Mouse (Mus musculus) liver, embryonic 11.5 days (tissue): ENCODE results near the gene Atp5b. TPM values are rescaled to one million over a fixed set of nuclear protein-coding genes. Genes with fewer than 3 reads are reported as not detected.

Source experiments
- ATAC-seq: fragments of 200-750 bp; cut with Nextera tagmentation; replicated peaks from 2 replicates; pipeline ENCODE4 v1.8.0; 2017; ENCODE audit warnings: moderate number of reproducible peaks, mild to moderate bottlenecking, moderate TSS enrichment, moderate library complexity; ENCODE audit not compliant: low FRiP score
- DNase-seq: peaks from one replicate; pipeline ENCODE4 v3.0.0-alpha.2; 2017; ENCODE audit warnings: low spot score
- H3K27ac ChIP-seq: fragments of 300-500 bp; sonication (generic); 2 replicates; pipeline ENCODE4 v1.5.1; 2014; ENCODE audit warnings: mild to moderate bottlenecking, low read depth, low read length, control low read depth
- H3K27me3 ChIP-seq: fragments of 300-500 bp; sonication (generic); replicated peaks from 2 replicates; pipeline ENCODE4 v1.6.1; 2014; ENCODE audit warnings: low read length, mixed read lengths; ENCODE audit not compliant: control insufficient read depth, insufficient read depth
- H3K36me3 ChIP-seq: fragments of 300-500 bp; sonication (generic); 2 replicates; pipeline ENCODE4 v1.6.1; 2014; ENCODE audit warnings: mild to moderate bottlenecking, low read length, moderate library complexity, mixed read lengths; ENCODE audit not compliant: control insufficient read depth, insufficient read depth
- H3K4me1 ChIP-seq: fragments of 300-500 bp; sonication (generic); replicated peaks from 2 replicates; pipeline ENCODE4 v1.6.1; 2014; ENCODE audit warnings: low read length, mixed read lengths; ENCODE audit not compliant: control insufficient read depth, insufficient read depth
- H3K4me2 ChIP-seq: fragments of 300-500 bp; sonication (generic); 2 replicates; pipeline ENCODE4 v1.6.1; 2014; ENCODE audit warnings: mild to moderate bottlenecking, control low read depth, moderate library complexity
- H3K4me3 ChIP-seq: fragments of 300-500 bp; sonication (generic); 2 replicates; pipeline ENCODE4 v1.5.1; 2014; ENCODE audit warnings: low read depth, low read length, control low read depth
- H3K9ac ChIP-seq: fragments of 300-500 bp; sonication (generic); 2 replicates; pipeline ENCODE4 v1.6.1; 2014; ENCODE audit warnings: low read depth, low read length, control low read depth
- H3K9me3 ChIP-seq: fragments of 300-500 bp; sonication (generic); 2 replicates; pipeline ENCODE4 v1.6.1; 2016; ENCODE audit warnings: low read length, inconsistent platforms, mixed read lengths; ENCODE audit not compliant: control insufficient read depth
- WGBS: fragments of 180-500 bp; shearing (Covaris S2); extraction: QIAGEN DNeasy Blood & Tissue Kit; methylation state at CpG from one replicate; pipeline ENCODE4 v1.1.7; 2014; 5-methylcytosine and 5-hydroxymethylcytosine counted together
- microRNA counts: library from miRNA; unstranded; fragments of <30 nt; microRNA quantifications from one replicate; lab custom pipeline; 2015
- microRNA-seq: library from miRNA; unstranded; fragments of <30 nt; microRNA quantifications from one replicate; pipeline ENCODE4, GENCODE M21; 2017; ENCODE audit warnings: borderline number of aligned reads
- polyA plus RNA-seq: library from polyadenylated mRNA; unstranded; fragments of >200 nt; fragmentation: Nextera tagmentation; extraction: Ambion mirVana; gene quantifications from 2 replicates; pipeline ENCODE4 v1.2.1, GENCODE M21; 2014

Gene Atp5b
- polyA plus RNA-seq, 1 experiment from 2014 or later = 2,564 TPM

GRCm38 (mm10) chr10:128128143-128128542, 45.1 kb downstream of the Atp5b start:
- no peak overlapping the region for H3K4me3 ChIP-seq
- no peak overlapping the region for H3K4me2 ChIP-seq
- no peaks in the 10 kb centered on the region for H3K27me3 ChIP-seq
- no peaks in the 10 kb centered on the region for H3K4me1 ChIP-seq
- no peaks in the 10 kb centered on the region for H3K9me3 ChIP-seq
- WGBS = 87% methylated on average over 8 of the region's 8 CpGs
- H3K27ac ChIP-seq = no peak overlapping the region
- H3K9ac ChIP-seq = no peak overlapping the region
- no peak for ATAC-seq
- no peak for DNase-seq
- H3K36me3 ChIP-seq = peaks cover 47% of the 10 kb centered on the region

DNA sequence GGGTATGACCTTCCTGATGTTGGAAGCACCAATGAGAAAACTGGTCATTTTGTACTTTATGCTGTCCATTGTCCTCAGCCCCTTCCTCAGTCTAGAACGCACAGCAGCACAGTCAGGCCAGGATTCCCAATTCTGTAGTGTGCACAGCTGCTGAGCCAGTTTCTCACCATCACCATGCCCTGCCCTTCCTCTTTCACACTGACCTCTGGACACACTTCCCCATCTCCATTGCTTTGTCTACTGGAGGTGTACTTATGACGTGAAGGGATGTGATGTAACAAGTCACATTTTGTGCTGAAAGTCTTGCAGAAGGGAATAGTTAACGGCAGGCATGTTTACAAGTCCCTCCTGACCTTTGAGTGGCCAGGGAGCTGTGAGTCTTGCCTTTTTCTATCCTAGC, 48.2 kb downstream of the Atp5b start:
- no peak overlapping the region for H3K9ac ChIP-seq
- ATAC-seq (no peak), DNase-seq (no peak)
- 68% methylated on average over 3 of the region's 3 CpGs for WGBS
- H3K9me3 ChIP-seq = no peaks in the 10 kb centered on the region
- no peak overlapping the region for H3K27ac ChIP-seq
- no peaks in the 10 kb centered on the region for H3K4me1 ChIP-seq
- H3K4me2 ChIP-seq = no peak overlapping the region
- no peak overlapping the region for H3K4me3 ChIP-seq
- H3K36me3 ChIP-seq = peaks cover 16% of the 10 kb centered on the region
- no peaks in the 10 kb centered on the region for H3K27me3 ChIP-seq

- DNase-seq (no peak), ATAC-seq (no peak)
- Histone ChIP-seq H3K36me3 (peaks cover 10% of the 10 kb centered on the region), H3K4me1 (no peaks in the 10 kb centered on the region), H3K9ac (no peak overlapping the region), H3K9me3 (no peaks in the 10 kb centered on the region), H3K27me3 (no peaks in the 10 kb centered on the region), H3K4me3 (no peak overlapping the region), H3K27ac (no peak overlapping the region; the same call in 1 of the 2 replicates), H3K4me2 (no peak overlapping the region)
Observed at GRCm38 (mm10) chr10:128131812-128132211, 48.7 kb downstream of the Atp5b start.

- H3K36me3 ChIP-seq = peaks cover 12% of the 10 kb centered on the region
- no peak overlapping the region for H3K4me3 ChIP-seq
- H3K9me3 ChIP-seq = no peaks in the 10 kb centered on the region
- DNase-seq (no peak), ATAC-seq (no peak)
- H3K27me3 ChIP-seq = no peaks in the 10 kb centered on the region
- H3K27ac ChIP-seq = no peak overlapping the region
- whole genome bisulfite sequencing = 72% methylated on average over 13 of the region's 13 CpGs
- H3K9ac ChIP-seq = no peak overlapping the region
- no peaks in the 10 kb centered on the region for H3K4me1 ChIP-seq
- H3K4me2 ChIP-seq = no peak overlapping the region
Observed at GRCm38 (mm10) chr10:128133650-128134332, 50.7 kb downstream of the Atp5b start.

GRCm38 (mm10) chr10:128135374-128135773, 52.3 kb downstream of the Atp5b start:
- DNase-seq (no peak), ATAC-seq (no peak)
- Histone ChIP-seq H3K27me3 (no peaks in the 10 kb centered on the region), H3K9ac (no peak overlapping the region), H3K4me2 (no peak overlapping the region), H3K36me3 (peaks cover 9% of the 10 kb centered on the region), H3K4me3 (no peak overlapping the region), H3K27ac (no peak overlapping the region), H3K9me3 (no peaks in the 10 kb centered on the region), H3K4me1 (no peaks in the 10 kb centered on the region)
- WGBS = 82% methylated on average over 6 of the region's 6 CpGs

MicroRNA genes within 50 kb of the gene (microRNA counts, 519-probe panel; counts per million panel counts)
- microRNA mmu-miR-677 (lab: Ali Mortazavi, UCI) = not detected

Small RNA genes within 50 kb of the gene (microRNA-seq; reads per million reads assigned to microRNA genes)
- gene Mir677 = 71.1 reads per million, percentile 46 among the genes with 10 or more reads in this experiment

Other genes starting within 250 kb of the Atp5b start
- gene Rdh19, start 233.3 kb upstream of the Atp5b start, polyA plus RNA-seq = not detected in 2 replicates
- gene Rdh16f2, start 216.8 kb upstream of the Atp5b start, polyA plus RNA-seq = not detected in 2 replicates
- gene Rdh7, start 194.5 kb upstream of the Atp5b start, polyA plus RNA-seq = 0.14 TPM in 1 of 2 replicates, not detected in the other
- gene Sdr9c7, start 184.8 kb upstream of the Atp5b start, polyA plus RNA-seq = not detected in 2 replicates
- not detected in 2 replicates for gene Hsd17b6, start 75.7 kb upstream of the Atp5b start, polyA plus RNA-seq
- gene Prim1, start 68.1 kb upstream of the Atp5b start, polyA plus RNA-seq = 106 and 112 TPM in 2 replicates
- 1,053 and 1,054 TPM in 2 replicates for gene Naca, start 47.7 kb upstream of the Atp5b start, polyA plus RNA-seq
- gene Ptges3, start 24.3 kb upstream of the Atp5b start, polyA plus RNA-seq = 527 and 567 TPM in 2 replicates
- gene Baz2a, start 8.3 kb downstream of the Atp5b start, polyA plus RNA-seq = 11.1 and 13.0 TPM in 2 replicates
- gene Rbms2, start 97.0 kb downstream of the Atp5b start, polyA plus RNA-seq = 14.6 and 17.0 TPM in 2 replicates
- gene Gls2, start 111.2 kb downstream of the Atp5b start, polyA plus RNA-seq = 3.1 and 3.4 TPM in 2 replicates
- 32.4 and 37.4 TPM in 2 replicates for gene Spryd4, start 128.5 kb downstream of the Atp5b start, polyA plus RNA-seq
- 0.08 TPM in 1 of 2 replicates, not detected in the other for gene Mip, start 142.6 kb downstream of the Atp5b start, polyA plus RNA-seq
- gene Timeless, start 148.8 kb downstream of the Atp5b start, polyA plus RNA-seq = 67.5 and 71.2 TPM in 2 replicates
- 0.43 and 0.92 TPM in 2 replicates for gene Apon, start 170.8 kb downstream of the Atp5b start, polyA plus RNA-seq
- 25.0 and 28.0 TPM in 2 replicates for gene Apof, start 185.4 kb downstream of the Atp5b start, polyA plus RNA-seq
- 12.5 and 14.9 TPM in 2 replicates for gene Stat2, start 187.3 kb downstream of the Atp5b start, polyA plus RNA-seq
- gene Il23a, start 215.5 kb downstream of the Atp5b start, polyA plus RNA-seq = 0.12 and 0.22 TPM in 2 replicates
- 27.8 and 29.9 TPM in 2 replicates for gene Pan2, start 220.1 kb downstream of the Atp5b start, polyA plus RNA-seq
- gene Cnpy2, start 239.2 kb downstream of the Atp5b start, polyA plus RNA-seq = 195 and 221 TPM in 2 replicates